Mouse (Mus musculus) spleen, adult 2 months (tissue): Measurements from ENCODE around the gene Nos1ap.

Source experiments
- CTCF ChIP-seq: fragments of 200-500 bp; IDR thresholded peaks from 2 replicates; pipeline ENCODE4 v1.5.1; 2011; ENCODE audit warnings: mild to moderate bottlenecking, inconsistent platforms; ENCODE audit not compliant: insufficient read depth, insufficient read length, insufficient replicate concordance; ENCODE audit errors: extremely low read depth
- POLR2A ChIP-seq: fragments of 200-500 bp; IDR thresholded peaks from 2 replicates; pipeline ENCODE4 v1.6.1; 2011; ENCODE audit warnings: low read depth, low read length, inconsistent platforms

DNA sequence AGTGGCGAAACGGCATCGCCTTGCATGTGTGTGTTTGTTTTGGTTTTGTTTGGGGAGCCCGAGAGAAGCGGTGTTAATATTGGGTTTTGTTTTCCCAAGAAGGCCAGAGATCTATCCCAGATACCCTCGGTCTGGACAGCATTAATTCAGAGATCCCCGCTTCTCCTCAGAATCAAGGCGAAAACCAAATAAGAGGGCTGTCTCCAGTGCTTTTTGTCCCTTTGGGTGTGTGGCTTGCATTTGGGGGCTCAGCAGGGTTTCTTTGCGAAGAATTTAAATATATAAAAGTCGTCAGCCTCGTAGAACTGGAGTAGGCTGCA, 340 bp upstream of the Nos1ap start:
- TF ChIP-seq CTCF, result no peak
- no peak for TF ChIP-seq POLR2A
